Mouse (Mus musculus) limb, embryonic 11.5 days (tissue): ENCODE results near the gene Rilp. TPM values are rescaled to one million over a fixed set of nuclear protein-coding genes. Genes with fewer than 3 reads are reported as not detected.
A peak's percentile ranks its signal among the peaks of the same experiment; 100 is the strongest.

Experiments
- ATAC-seq: fragments of 200-750 bp; cut with Nextera tagmentation; 2 replicates; pipeline ENCODE4 v1.8.0; 2017; ENCODE audit warnings: low read depth; ENCODE audit not compliant: insufficient number of reproducible peaks, low FRiP score, low TSS enrichment
- DNase-seq: peaks from one replicate; pipeline ENCODE4 v3.0.0-alpha.2; 2015; ENCODE audit warnings: low spot score
- H3K27ac ChIP-seq: fragments of 300-500 bp; sonication (generic); replicated peaks from 2 replicates; pipeline ENCODE4 v1.5.1; 2014; ENCODE audit warnings: low read depth, mild to moderate bottlenecking, low read length
- H3K27me3 ChIP-seq: fragments of 300-500 bp; sonication (generic); 2 replicates; pipeline ENCODE4 v1.6.1; 2014; ENCODE audit warnings: mild to moderate bottlenecking, low read length, mixed read lengths; ENCODE audit not compliant: control insufficient read depth, insufficient read depth
- H3K36me3 ChIP-seq: fragments of 300-500 bp; sonication (generic); 2 replicates; pipeline ENCODE4 v1.6.1; 2014; ENCODE audit warnings: mild to moderate bottlenecking, low read length, moderate library complexity, mixed read lengths; ENCODE audit not compliant: control insufficient read depth, insufficient read depth
- H3K4me1 ChIP-seq: fragments of 300-500 bp; sonication (generic); 2 replicates; pipeline ENCODE4 v1.6.1; 2014; ENCODE audit warnings: low read length, mixed read lengths; ENCODE audit not compliant: control insufficient read depth, insufficient read depth
- H3K4me2 ChIP-seq: fragments of 300-500 bp; sonication (generic); 2 replicates; pipeline ENCODE4 v1.6.1; 2014; ENCODE audit warnings: low read depth, mild to moderate bottlenecking, moderate library complexity; ENCODE audit not compliant: severe bottlenecking
- H3K4me3 ChIP-seq: fragments of 300-500 bp; sonication (generic); 2 replicates; pipeline ENCODE4 v1.5.1; 2014; ENCODE audit warnings: low read depth, low read length
- H3K9ac ChIP-seq: fragments of 300-500 bp; sonication (generic); 2 replicates; pipeline ENCODE4 v1.6.1; 2014; ENCODE audit warnings: mild to moderate bottlenecking, low read length
- H3K9me3 ChIP-seq: fragments of 300-500 bp; sonication (generic); 2 replicates; pipeline ENCODE4 v1.6.1; 2016; ENCODE audit warnings: low read length; ENCODE audit not compliant: control insufficient read depth
- WGBS: fragments of 180-500 bp; shearing (Covaris S2); extraction: QIAGEN DNeasy Blood & Tissue Kit; methylation state at CpG from one replicate; pipeline ENCODE4 v1.1.7; 2014; 5-methylcytosine and 5-hydroxymethylcytosine counted together
- polyA plus RNA-seq: library from polyadenylated mRNA; unstranded; fragments of >200 nt; fragmentation: Nextera tagmentation; extraction: Ambion mirVana; gene quantifications from 2 replicates; pipeline ENCODE4 v1.2.1, GENCODE M21; 2014

Gene Rilp
- polyA plus RNA-seq, 1 experiment from 2014 or later: 0.59 TPM

DNA sequence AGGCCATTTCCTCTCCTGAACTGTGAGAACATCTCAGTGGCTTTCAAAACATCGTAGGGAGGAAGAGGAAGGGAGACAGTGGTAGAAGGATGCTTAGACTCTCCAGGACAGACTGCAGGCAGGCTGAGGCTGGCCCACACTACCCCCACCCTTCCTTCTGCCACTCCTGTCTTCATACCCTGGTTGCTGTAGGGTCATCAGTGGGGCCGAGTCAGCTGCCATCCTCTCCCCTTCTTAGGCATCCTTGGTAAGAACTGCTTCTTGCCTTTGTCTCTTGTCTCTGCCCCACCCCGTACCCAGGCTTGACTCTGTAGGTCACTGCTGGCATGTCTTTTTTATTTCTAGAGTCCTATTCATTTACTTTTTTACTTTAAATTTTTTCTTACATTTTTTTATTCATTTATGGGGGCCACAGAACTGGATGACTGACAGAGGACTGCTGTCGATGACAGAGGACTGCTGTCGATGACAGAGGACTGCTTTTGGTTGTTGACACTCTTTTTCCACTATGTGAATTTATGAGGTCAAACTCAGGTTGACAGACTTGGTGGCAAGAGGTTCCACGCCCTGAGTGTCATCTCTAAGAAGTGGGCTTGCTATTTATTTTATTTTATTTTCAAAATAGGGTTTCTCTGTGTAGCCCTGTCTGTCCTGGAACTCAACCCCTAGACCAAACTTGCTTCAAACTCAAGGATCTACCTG is 23.6 kb downstream of the Rilp start:
- Histone ChIP-seq H3K4me1 (peaks cover 14% of the 10 kb centered on the region), H3K27ac (no peak overlapping the region), H3K27me3 (no peaks in the 10 kb centered on the region), H3K4me3 (no peak overlapping the region), H3K36me3 (no peaks in the 10 kb centered on the region), H3K9me3 (no peaks in the 10 kb centered on the region), H3K9ac (no peak overlapping the region), H3K4me2 (no peak overlapping the region)
- no peak for ATAC-seq
- 87% methylated on average over 6 of the region's 6 CpGs for WGBS
- no peak for DNase-seq

- Histone ChIP-seq H3K36me3 (no peaks in the 10 kb centered on the region), H3K4me2 (no peak overlapping the region), H3K4me3 (no peak overlapping the region), H3K9ac (no peak overlapping the region), H3K9me3 (no peaks in the 10 kb centered on the region), H3K27ac (no peak overlapping the region), H3K4me1 (peaks cover 14% of the 10 kb centered on the region), H3K27me3 (no peaks in the 10 kb centered on the region)
- DNase-seq: no peak
- WGBS: 76% methylated on average over 4 of the region's 4 CpGs
- no peak for ATAC-seq
These were observed 24.6 kb downstream of the Rilp start for GRCm38 (mm10) chr11:75534286-75535033.

DNA sequence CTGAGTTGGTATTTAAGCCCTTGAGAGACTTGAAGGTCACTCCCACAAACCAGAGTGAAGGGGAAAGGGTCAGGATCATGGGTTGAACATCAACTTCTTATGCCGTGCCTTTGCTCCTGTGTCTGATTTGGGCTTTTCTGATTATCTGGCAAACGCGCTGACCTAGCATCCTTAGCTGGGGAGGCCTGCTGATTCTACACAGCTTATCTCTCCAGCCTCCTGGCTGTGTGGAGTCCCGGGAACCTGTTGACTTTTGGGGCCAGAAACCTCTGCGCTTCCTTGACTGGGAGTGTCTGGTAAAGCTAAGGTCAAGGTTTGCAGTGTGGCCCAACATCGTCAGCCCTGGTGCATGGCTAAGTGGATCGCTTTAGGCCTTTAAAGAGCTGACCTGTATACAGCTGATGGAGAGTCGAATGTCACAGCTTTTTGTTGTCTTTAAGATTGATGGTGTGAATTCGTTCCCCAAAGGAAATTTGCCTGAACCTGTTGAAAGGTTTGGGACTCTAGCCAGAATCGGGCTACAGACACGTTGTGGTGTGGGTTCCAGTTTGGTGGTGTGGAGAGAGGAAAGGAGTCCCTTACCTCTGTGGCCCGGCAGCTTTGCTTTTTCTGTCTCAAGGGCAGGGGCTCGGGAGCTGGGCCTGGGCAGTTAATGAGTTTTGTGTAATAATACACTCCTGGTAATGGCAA is 25.4 kb downstream of the Rilp start:
- no peak overlapping the region for H3K9ac ChIP-seq
- H3K4me1 ChIP-seq: peaks cover 14% of the 10 kb centered on the region
- H3K4me3 ChIP-seq: no peak overlapping the region
- no peak overlapping the region for H3K4me2 ChIP-seq
- H3K36me3 ChIP-seq: no peaks in the 10 kb centered on the region
- no peaks in the 10 kb centered on the region for H3K27me3 ChIP-seq
- ATAC-seq (no peak), DNase-seq (no peak)
- no peak overlapping the region for H3K27ac ChIP-seq
- no peaks in the 10 kb centered on the region for H3K9me3 ChIP-seq
- WGBS: 47% methylated on average over 13 of the region's 13 CpGs

- Histone ChIP-seq H3K9me3 (no peaks in the 10 kb centered on the region), H3K36me3 (no peaks in the 10 kb centered on the region), H3K27me3 (no peaks in the 10 kb centered on the region), H3K4me3 (no peak overlapping the region), H3K9ac (no peak overlapping the region), H3K27ac (no peak overlapping the region), H3K4me2 (no peak overlapping the region), H3K4me1 (peaks cover 14% of the 10 kb centered on the region)
- DNase-seq: no peak
- ATAC-seq: no peak
- WGBS: 89% methylated on average over 11 of the region's 12 CpGs
These were observed 26.5 kb downstream of the Rilp start for GRCm38 (mm10) chr11:75536255-75537024.

DNA sequence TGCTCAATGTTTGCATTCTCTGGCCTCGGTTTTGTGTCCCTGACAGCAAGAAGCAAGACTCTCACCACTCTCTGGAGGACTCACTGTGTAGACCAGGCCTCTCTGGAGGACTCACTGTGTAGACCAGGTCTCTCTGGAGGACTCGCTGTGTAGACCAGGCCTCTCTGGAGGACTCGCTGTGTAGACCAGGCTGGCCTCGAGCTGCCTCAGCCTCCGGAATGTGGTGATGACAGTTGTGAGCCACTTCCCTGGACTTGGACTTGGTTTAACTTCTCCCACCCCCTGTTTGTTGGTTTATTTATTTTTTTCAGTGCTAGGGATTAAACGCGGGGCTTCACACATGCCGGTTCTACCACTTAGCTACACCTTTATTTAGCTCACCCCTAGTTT is 27.1 kb downstream of the Rilp start:
- Histone ChIP-seq H3K9ac (no peak overlapping the region), H3K4me2 (no peak overlapping the region), H3K27ac (no peak overlapping the region), H3K4me1 (peaks cover 13% of the 10 kb centered on the region), H3K4me3 (no peak overlapping the region), H3K9me3 (no peaks in the 10 kb centered on the region), H3K36me3 (no peaks in the 10 kb centered on the region), H3K27me3 (no peaks in the 10 kb centered on the region)
- WGBS: 89% methylated on average over 8 of the region's 8 CpGs
- ATAC-seq (no peak), DNase-seq (no peak)

GRCm38 (mm10) chr11:75537491-75538183 is 27.7 kb downstream of the Rilp start:
- H3K4me3 ChIP-seq: no peak overlapping the region
- 51% methylated on average over 11 of the region's 11 CpGs for WGBS
- H3K4me2 ChIP-seq: no peak overlapping the region
- H3K36me3 ChIP-seq: no peaks in the 10 kb centered on the region
- DNase-seq (peak; percentile 43), ATAC-seq (peak; percentile 60; the same call in 1 of the 2 replicates)
- no peak overlapping the region; the same call in 1 of the 2 replicates for H3K27ac ChIP-seq
- H3K9me3 ChIP-seq: no peaks in the 10 kb centered on the region
- H3K4me1 ChIP-seq: peaks cover 7% of the 10 kb centered on the region
- no peaks in the 10 kb centered on the region for H3K27me3 ChIP-seq
- H3K9ac ChIP-seq: no peak overlapping the region

GRCm38 (mm10) chr11:75538184-75538969 is 28.5 kb downstream of the Rilp start:
- 74% methylated on average over 9 of the region's 9 CpGs for WGBS
- Histone ChIP-seq H3K27ac (no peak overlapping the region), H3K36me3 (no peaks in the 10 kb centered on the region), H3K27me3 (no peaks in the 10 kb centered on the region), H3K4me2 (no peak overlapping the region), H3K4me1 (peaks cover 7% of the 10 kb centered on the region), H3K9me3 (no peaks in the 10 kb centered on the region), H3K9ac (no peak overlapping the region), H3K4me3 (no peak overlapping the region)
- no peak for DNase-seq
- no peak for ATAC-seq
